Mouse (Mus musculus): ENCODE results near the gene Olfr12.

- no peak for TF ChIP-seq CTCF (conservative IDR thresholded peaks at IDR 0.05; ENCODE audit: insufficient read depth, insufficient read length, low read depth, low read length)
- no peak for TF ChIP-seq POLR2A (IDR thresholded peaks at IDR 0.05; ENCODE audit: low read depth, low read length)
Measured at GRCm38 (mm10) chr1:92669430-92669829, 51.8 kb downstream of the Olfr12 start.

Data from kidney, adult 2 months (tissue).